Mouse (Mus musculus) neural tube, embryonic 12.5 days (tissue): ENCODE data around the gene Pccb. TPM values are rescaled to one million over a fixed set of nuclear protein-coding genes. Genes with fewer than 3 reads are reported as not detected.

Experiments used
- ATAC-seq: fragments of 200-750 bp; cut with Nextera tagmentation; 2 replicates; pipeline ENCODE4 v1.8.0; 2017; ENCODE audit warnings: low read depth, mild to moderate bottlenecking, moderate TSS enrichment, moderate library complexity; ENCODE audit not compliant: low FRiP score
- H3K27ac ChIP-seq: fragments of 300-500 bp; sonication (generic); 2 replicates; pipeline ENCODE4 v1.5.1; 2016
- H3K27me3 ChIP-seq: fragments of 300-500 bp; sonication (generic); replicated peaks from 2 replicates; pipeline ENCODE4 v1.6.1; 2016; ENCODE audit warnings: mild to moderate bottlenecking
- H3K36me3 ChIP-seq: fragments of 300-500 bp; sonication (generic); 2 replicates; pipeline ENCODE4 v1.6.1; 2016; ENCODE audit warnings: mild to moderate bottlenecking
- H3K4me1 ChIP-seq: fragments of 300-500 bp; sonication (generic); 2 replicates; pipeline ENCODE4 v1.6.1; 2016
- H3K4me2 ChIP-seq: fragments of 300-500 bp; sonication (generic); replicated peaks from 2 replicates; pipeline ENCODE4 v1.6.1; 2016; ENCODE audit warnings: mild to moderate bottlenecking
- H3K4me3 ChIP-seq: fragments of 300-500 bp; sonication (generic); 2 replicates; pipeline ENCODE4 v1.5.1; 2016
- H3K9ac ChIP-seq: fragments of 300-500 bp; sonication (generic); 2 replicates; pipeline ENCODE4 v1.6.1; 2016; ENCODE audit warnings: mild to moderate bottlenecking
- H3K9me3 ChIP-seq: fragments of 300-500 bp; sonication (generic); 2 replicates; pipeline ENCODE4 v1.6.1; 2016; ENCODE audit warnings: mild to moderate bottlenecking
- whole genome bisulfite sequencing: fragments of 180-500 bp; shearing (Covaris S2); methylation state at CpG from one replicate; pipeline ENCODE4 v1.1.7; 2016; 5-methylcytosine and 5-hydroxymethylcytosine counted together
- polyA plus RNA-seq: library from polyadenylated mRNA; unstranded; fragments of >200 nt; fragmentation: Nextera tagmentation; extraction: Ambion mirVana; gene quantifications from 2 replicates; pipeline ENCODE4 v1.2.1, GENCODE M21; 2016

Gene Pccb
- polyA plus RNA-seq: 17.0 and 17.7 TPM in 2 replicates

GRCm38 (mm10) chr9:101034448-101035098 lies at the start of gene Pccb:
Gene Pccb, minus strand, starts transcription at chr9:101034898.
- Histone ChIP-seq H3K27ac (peak within 1 kb of the TSS; percentile 83), H3K4me1 (peaks cover 10% of the 10 kb centered on the region), H3K9me3 (no peaks in the 10 kb centered on the region), H3K4me2 (peak within 1 kb of the TSS; percentile 62), H3K9ac (peak within 1 kb of the TSS; percentile 61), H3K36me3 (no peaks in the 10 kb centered on the region), H3K27me3 (no peaks in the 10 kb centered on the region), H3K4me3 (peak within 1 kb of the TSS; percentile 53)
- under 1% methylated on average over 61 of the region's 61 CpGs for WGBS
- peak; percentile 98 for ATAC-seq

- no peaks in the 10 kb centered on the region; the same call in 1 of the 2 replicates for H3K36me3 ChIP-seq
- no peaks in the 10 kb centered on the region for H3K27me3 ChIP-seq
- 96% methylated on average over 3 of the region's 3 CpGs for WGBS
- no peak overlapping the region for H3K4me2 ChIP-seq
- no peaks in the 10 kb centered on the region for H3K9me3 ChIP-seq
- no peak overlapping the region for H3K4me3 ChIP-seq
- no peak overlapping the region for H3K27ac ChIP-seq
- no peak overlapping the region for H3K9ac ChIP-seq
- ATAC-seq: no peak
- peaks cover 7% of the 10 kb centered on the region for H3K4me1 ChIP-seq
Observed at GRCm38 (mm10) chr9:101083728-101084127, 49.0 kb upstream of the Pccb start.

- no peak for ATAC-seq
Observed at GRCm38 (mm10) chr9:101080046-101080685, 45.5 kb upstream of the Pccb start.

GRCm38 (mm10) chr9:101078579-101078978 lies 43.9 kb upstream of the Pccb start:
- no peak overlapping the region for H3K27ac ChIP-seq
- no peaks in the 10 kb centered on the region; the same call in 1 of the 2 replicates for H3K36me3 ChIP-seq
- no peaks in the 10 kb centered on the region for H3K9me3 ChIP-seq
- 60% methylated on average over 4 of the region's 4 CpGs for WGBS
- 0 out of 2 replicates have a peak overlapping the region, but pooled peaks have one; percentile 1 for H3K4me3 ChIP-seq
- no peaks in the 10 kb centered on the region for H3K27me3 ChIP-seq
- H3K4me1 ChIP-seq: peaks cover 26% of the 10 kb centered on the region
- no peak for ATAC-seq
- peak overlapping the region; percentile 1; the same call in 1 of the 2 replicates for H3K9ac ChIP-seq
- H3K4me2 ChIP-seq: peak overlapping the region; percentile 46

More at GRCm38 (mm10) chr9:101080046-101080685, 45.5 kb upstream of the Pccb start:
- Histone ChIP-seq H3K4me1 (peaks cover 26% of the 10 kb centered on the region), H3K4me3 (no peak overlapping the region), H3K9me3 (no peaks in the 10 kb centered on the region), H3K27ac (no peak overlapping the region), H3K36me3 (no peaks in the 10 kb centered on the region; the same call in 1 of the 2 replicates), H3K9ac (no peak overlapping the region), H3K27me3 (no peaks in the 10 kb centered on the region), H3K4me2 (0 out of 2 replicates have a peak overlapping the region, but pooled peaks have one; percentile 8)
- 76% methylated on average over 3 of the region's 3 CpGs for WGBS

GRCm38 (mm10) chr9:101077486-101077885 lies 42.8 kb upstream of the Pccb start:
- Histone ChIP-seq H3K9ac (peak overlapping the region; percentile 97), H3K4me1 (peaks cover 26% of the 10 kb centered on the region)

GRCm38 (mm10) chr9:101076095-101076875 lies 41.6 kb upstream of the Pccb start:
- Histone ChIP-seq H3K4me1 (peaks cover 26% of the 10 kb centered on the region), H3K27ac (no peak overlapping the region)
- WGBS: 2% methylated on average over 18 of the region's 18 CpGs

More at GRCm38 (mm10) chr9:101077486-101077885, 42.8 kb upstream of the Pccb start:
- no peaks in the 10 kb centered on the region for H3K36me3 ChIP-seq
- no peak overlapping the region for H3K27ac ChIP-seq
- no peak for ATAC-seq
- H3K27me3 ChIP-seq: no peaks in the 10 kb centered on the region
- peak overlapping the region; percentile 97 for H3K4me3 ChIP-seq
- no peaks in the 10 kb centered on the region for H3K9me3 ChIP-seq
- peak overlapping the region; percentile 95 for H3K4me2 ChIP-seq

GRCm38 (mm10) chr9:101075694-101076093 lies 41.0 kb upstream of the Pccb start:
- no peaks in the 10 kb centered on the region for H3K36me3 ChIP-seq
- no peak for ATAC-seq
- H3K27ac ChIP-seq: no peak overlapping the region
- H3K9me3 ChIP-seq: no peaks in the 10 kb centered on the region
- H3K4me1 ChIP-seq: peaks cover 26% of the 10 kb centered on the region
- peak overlapping the region; percentile 97 for H3K9ac ChIP-seq
- H3K4me2 ChIP-seq: peak overlapping the region; percentile 95
- WGBS: under 1% methylated on average over 8 of the region's 8 CpGs
- no peaks in the 10 kb centered on the region for H3K27me3 ChIP-seq
- H3K4me3 ChIP-seq: peak overlapping the region; percentile 97

More at GRCm38 (mm10) chr9:101076095-101076875, 41.6 kb upstream of the Pccb start:
- H3K4me3 ChIP-seq: peak overlapping the region; percentile 97
- no peaks in the 10 kb centered on the region for H3K27me3 ChIP-seq
- no peaks in the 10 kb centered on the region for H3K36me3 ChIP-seq
- peak overlapping the region; percentile 95 for H3K4me2 ChIP-seq
- ATAC-seq: no peak
- no peaks in the 10 kb centered on the region for H3K9me3 ChIP-seq
- H3K9ac ChIP-seq: peak overlapping the region; percentile 97

GRCm38 (mm10) chr9:101075091-101075581 lies 40.4 kb upstream of the Pccb start:
- under 1% methylated on average over 25 of the region's 25 CpGs for WGBS
- peaks cover 26% of the 10 kb centered on the region for H3K4me1 ChIP-seq
- ATAC-seq: no peak
- no peaks in the 10 kb centered on the region for H3K27me3 ChIP-seq
- H3K27ac ChIP-seq: peak overlapping the region; percentile 99
- no peaks in the 10 kb centered on the region for H3K36me3 ChIP-seq
- no peaks in the 10 kb centered on the region for H3K9me3 ChIP-seq
- peak overlapping the region; percentile 95 for H3K4me2 ChIP-seq
- H3K4me3 ChIP-seq: peak overlapping the region; percentile 97
- H3K9ac ChIP-seq: peak overlapping the region; percentile 97

GRCm38 (mm10) chr9:101074332-101075021 lies 39.8 kb upstream of the Pccb start:
- Histone ChIP-seq H3K9ac (peak overlapping the region; percentile 97), H3K4me1 (peaks cover 26% of the 10 kb centered on the region), H3K27ac (peak overlapping the region; percentile 99), H3K27me3 (no peaks in the 10 kb centered on the region), H3K4me3 (peak overlapping the region; percentile 97), H3K36me3 (no peaks in the 10 kb centered on the region), H3K9me3 (no peaks in the 10 kb centered on the region), H3K4me2 (peak overlapping the region; percentile 95)
- WGBS: under 1% methylated on average over 79 of the region's 100 CpGs
- ATAC-seq: peak; percentile 71

- peak within 1 kb of the TSS; percentile 97 for H3K9ac ChIP-seq
- H3K4me3 ChIP-seq: peak within 1 kb of the TSS; percentile 97
- H3K27ac ChIP-seq: peak within 1 kb of the TSS; percentile 99
- H3K9me3 ChIP-seq: no peaks in the 10 kb centered on the region
- ATAC-seq: peak; percentile 72
- under 1% methylated on average over 38 of the region's 43 CpGs for WGBS
- H3K4me2 ChIP-seq: peak within 1 kb of the TSS; percentile 95
- no peaks in the 10 kb centered on the region for H3K27me3 ChIP-seq
- H3K36me3 ChIP-seq: no peaks in the 10 kb centered on the region
- H3K4me1 ChIP-seq: peaks cover 21% of the 10 kb centered on the region
Observed at GRCm38 (mm10) chr9:101073987-101074331, 39.3 kb upstream of the Pccb start, which contains the start of gene Msl2. Gene Msl2, plus strand, starts transcription at chr9:101074101.
